Mouse (Mus musculus) lung, postnatal 0 days (tissue): ENCODE results near the gene Pign. TPM values are rescaled to one million over a fixed set of nuclear protein-coding genes. Genes with fewer than 3 reads are reported as not detected.

Experiments used
- ATAC-seq: fragments of 200-750 bp; cut with Nextera tagmentation; 2 replicates; pipeline ENCODE4 v1.8.0; 2017; ENCODE audit warnings: moderate library complexity
- DNase-seq: peaks from one replicate; pipeline ENCODE4 v3.0.0-alpha.2; 2016; ENCODE audit warnings: low spot score
- H3K27ac ChIP-seq: fragments of 300-500 bp; sonication (generic); 2 replicates; pipeline ENCODE4 v1.5.1; 2014; ENCODE audit warnings: antibody characterized with exemption, mild to moderate bottlenecking, low read length, mixed read lengths
- H3K27me3 ChIP-seq: fragments of 300-500 bp; sonication (generic); replicated peaks from 2 replicates; pipeline ENCODE4 v1.6.1; 2014; ENCODE audit warnings: low read length, mixed read lengths; ENCODE audit not compliant: insufficient read depth
- H3K36me3 ChIP-seq: fragments of 300-500 bp; sonication (generic); 2 replicates; pipeline ENCODE4 v1.6.1; 2014; ENCODE audit warnings: low read length, mixed read lengths; ENCODE audit not compliant: insufficient read depth
- H3K4me1 ChIP-seq: fragments of 300-500 bp; sonication (generic); 2 replicates; pipeline ENCODE4 v1.6.1; 2014; ENCODE audit warnings: antibody characterized with exemption, low read depth, low read length, mixed read lengths; ENCODE audit not compliant: insufficient read depth
- H3K4me2 ChIP-seq: fragments of 300-500 bp; sonication (generic); replicated peaks from 2 replicates; pipeline ENCODE4 v1.6.1; 2014; ENCODE audit warnings: low read depth, mild to moderate bottlenecking, low read length, moderate library complexity, mixed read lengths
- H3K4me3 ChIP-seq: fragments of 300-500 bp; sonication (generic); 2 replicates; pipeline ENCODE4 v1.5.1; 2014; ENCODE audit warnings: low read depth, low read length
- H3K9ac ChIP-seq: fragments of 300-500 bp; sonication (generic); replicated peaks from 2 replicates; pipeline ENCODE4 v1.6.1; 2014; ENCODE audit warnings: low read depth, mild to moderate bottlenecking
- H3K9me3 ChIP-seq: fragments of 300-500 bp; sonication (generic); 2 replicates; pipeline ENCODE4 v1.6.1; 2016; ENCODE audit warnings: low read length, mixed read lengths
- CTCF ChIP-seq: IDR thresholded peaks from 2 replicates; pipeline ENCODE4 v1.5.1; 2016; ENCODE audit warnings: antibody characterized with exemption, mild to moderate bottlenecking
- EP300 ChIP-seq: IDR thresholded peaks from 2 replicates; pipeline ENCODE4 v1.6.1; 2016; ENCODE audit warnings: antibody characterized with exemption, mild to moderate bottlenecking, control low read depth
- WGBS: fragments of 180-500 bp; shearing (Covaris S2); extraction: QIAGEN DNeasy Blood & Tissue Kit; methylation state at CpG from one replicate; pipeline ENCODE4 v1.1.7; 2014; 5-methylcytosine and 5-hydroxymethylcytosine counted together
- microRNA-seq: library from miRNA; unstranded; fragments of <30 nt; microRNA quantifications from one replicate; pipeline ENCODE4, GENCODE M21; 2016
- polyA plus RNA-seq: library from polyadenylated mRNA; unstranded; fragments of >200 nt; fragmentation: Nextera tagmentation; extraction: Ambion mirVana; gene quantifications from 2 replicates; pipeline ENCODE4 v1.2.1, GENCODE M21; 2015

Gene Pign
- polyA plus RNA-seq, 1 experiment from 2014 or later, result 8.9 TPM

GRCm38 (mm10) chr1:105507116-105507515 lies 156.4 kb downstream of the Pign start:
- Histone ChIP-seq H3K27ac (no peak overlapping the region), H3K4me3 (no peak overlapping the region), H3K9me3 (no peaks in the 10 kb centered on the region), H3K27me3 (no peaks in the 10 kb centered on the region), H3K4me2 (no peak overlapping the region), H3K36me3 (no peaks in the 10 kb centered on the region), H3K4me1 (no peaks in the 10 kb centered on the region), H3K9ac (no peak overlapping the region)
- WGBS, result 79% methylated on average over 1 of the region's 1 CpGs
- DNase-seq, result no peak
- no peak for TF ChIP-seq CTCF
- TF ChIP-seq EP300, result no peak
- no peak for ATAC-seq

- TF ChIP-seq EP300 (no peak), CTCF (no peak)
- Histone ChIP-seq H3K4me2 (no peak overlapping the region), H3K27me3 (no peaks in the 10 kb centered on the region), H3K4me1 (no peaks in the 10 kb centered on the region), H3K9ac (no peak overlapping the region), H3K4me3 (no peak overlapping the region), H3K36me3 (no peaks in the 10 kb centered on the region), H3K27ac (no peak overlapping the region), H3K9me3 (no peaks in the 10 kb centered on the region)
- 69% methylated on average over 5 of the region's 5 CpGs for WGBS
- DNase-seq (no peak), ATAC-seq (no peak)
Measured at GRCm38 (mm10) chr1:105492626-105493025, 170.9 kb downstream of the Pign start.

- Histone ChIP-seq H3K27me3 (no peaks in the 10 kb centered on the region), H3K27ac (no peak overlapping the region), H3K4me2 (no peak overlapping the region), H3K9ac (no peak overlapping the region), H3K4me3 (no peak overlapping the region), H3K9me3 (no peaks in the 10 kb centered on the region), H3K4me1 (no peaks in the 10 kb centered on the region), H3K36me3 (no peaks in the 10 kb centered on the region)
- WGBS, result 74% methylated on average over 3 of the region's 3 CpGs
- ATAC-seq (no peak), DNase-seq (no peak)
- TF ChIP-seq EP300, result no peak
- no peak for TF ChIP-seq CTCF
Measured at GRCm38 (mm10) chr1:105489456-105489855, 174.0 kb downstream of the Pign start.

- H3K9me3 ChIP-seq, result no peaks in the 10 kb centered on the region
- no peaks in the 10 kb centered on the region for H3K36me3 ChIP-seq
- TF ChIP-seq CTCF (no peak), EP300 (no peak)
- no peak overlapping the region for H3K4me2 ChIP-seq
- ATAC-seq (no peak), DNase-seq (no peak)
- 48% methylated on average over 4 of the region's 4 CpGs for WGBS
- H3K4me3 ChIP-seq, result no peak overlapping the region
- H3K27me3 ChIP-seq, result no peaks in the 10 kb centered on the region
- H3K27ac ChIP-seq, result no peak overlapping the region
- H3K9ac ChIP-seq, result no peak overlapping the region
- H3K4me1 ChIP-seq, result no peaks in the 10 kb centered on the region
Measured at GRCm38 (mm10) chr1:105487037-105487436, 176.4 kb downstream of the Pign start.

Small RNA genes lying within 50 kb of the gene (microRNA-seq; reads per million reads assigned to microRNA genes)
- gene Gm22426, result not detected

Other genes starting within 250 kb of the Pign start
- gene Relch, start 184 bp upstream of the Pign start, polyA plus RNA-seq, result 21.0 and 21.3 TPM in 2 replicates
- gene Tnfrsf11a, start 117.0 kb upstream of the Pign start, polyA plus RNA-seq, result 1.9 and 2.2 TPM in 2 replicates